Mouse (Mus musculus) cerebellum, adult 2 months (tissue): ENCODE measurements at regions not wholly inside any gene's neighbourhood (a gene's known extent, or its start where the extent isn't known, plus 50 kb on each side); places are given as distances from the start of the nearest gene placed in this dataset.

ENCODE experiments used
- CTCF ChIP-seq: fragments of 200-500 bp; IDR thresholded peaks from 2 replicates; pipeline ENCODE4 v1.5.1; 2011; ENCODE audit warnings: low read depth, mild to moderate bottlenecking, control low read depth, low read length, moderate library complexity, borderline replicate concordance; ENCODE audit not compliant: insufficient read depth
- POLR2A ChIP-seq: fragments of 200-500 bp; IDR thresholded peaks from 2 replicates; pipeline ENCODE4 v1.6.1; 2011; ENCODE audit warnings: low read length, control low read depth, borderline replicate concordance; ENCODE audit not compliant: insufficient read depth

DNA sequence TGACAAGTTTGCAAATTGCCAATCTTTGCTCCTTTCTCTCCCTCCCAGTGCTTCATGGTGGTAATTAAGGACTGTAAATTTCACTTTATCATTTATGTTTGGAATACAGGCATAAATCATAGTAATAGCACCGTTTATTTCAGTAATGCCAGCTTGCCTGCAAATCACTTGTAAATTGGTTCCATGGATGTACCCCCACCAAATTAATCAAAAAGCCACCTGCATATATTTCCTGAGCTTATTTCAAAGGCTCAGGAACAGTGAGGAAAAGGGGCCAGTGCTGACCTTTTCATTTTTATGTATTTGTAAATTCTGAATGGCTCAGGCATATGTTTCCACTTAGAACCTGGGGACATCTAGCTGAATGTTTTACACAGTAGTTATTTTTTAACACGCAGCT, 115.0 kb downstream of the D3Ertd751e start:
- TF ChIP-seq CTCF (no peak), POLR2A (no peak)
